13 mouse cellular contexts compared by ENCODE assay signal in genomic region chr1:39210928-39211327, GRCm38 (mm10). TPM values are rescaled to one million over a fixed set of nuclear protein-coding genes. Genes with fewer than 3 reads are reported as not detected.
DNase-seq lines count a peak whose midpoint lies in the region; ATAC-seq and TF ChIP-seq lines count a peak whose summit lies in the region.
"Had no signal": no experiment of that assay in that cellular context is flagged by ENCODE, and none has a peak within 500 bp of the region (broad histone marks: within the 10 kb centered on the region; RNA-seq: fewer than 3 reads in every experiment).

No protein-coding gene starts in this region.

- WGBS in intestine, postnatal 0 days: 79% methylated on average over 5 of the region's 5 CpGs
- 82% methylated on average over 5 of the region's 5 CpGs for WGBS in intestine, embryonic 16.5 days
- 62% methylated on average over 5 of the region's 5 CpGs for WGBS in lung, postnatal 0 days

- H3K9ac ChIP-seq in intestine, postnatal 0 days (ENCODE audit: low read depth, low read length): no peak overlapping the region
- H3K9ac ChIP-seq in intestine, embryonic 16.5 days (ENCODE audit: low read depth, low read length): no peak overlapping the region
- H3K9ac ChIP-seq in lung, postnatal 0 days (replicated peaks; ENCODE audit: low read depth): no peak overlapping the region
- H3K9ac ChIP-seq: embryonic facial prominence, embryonic 15.5 days had no signal

- TF ChIP-seq POLR2A in brain, embryonic 14.5 days (IDR thresholded peaks at IDR 0.05; ENCODE audit: borderline replicate concordance, extremely low read depth, insufficient read depth, insufficient read length, poor library complexity, severe bottlenecking): no peak

- H3K4me1 ChIP-seq in intestine, postnatal 0 days (replicated peaks; ENCODE audit: control insufficient read depth, insufficient read depth, low read length): 0 out of 2 replicates have a peak, but pooled peaks cover 3% of the 10 kb centered on the region
- H3K4me1 ChIP-seq in intestine, embryonic 16.5 days (ENCODE audit: control insufficient read depth, insufficient read depth, low read length): no peaks in the 10 kb centered on the region
- H3K4me1 ChIP-seq in lung, postnatal 0 days (ENCODE audit: insufficient read depth, low read depth, low read length): no peaks in the 10 kb centered on the region
- H3K4me1 ChIP-seq: embryonic facial prominence, embryonic 15.5 days had no signal

- peak; percentile 44 for TF ChIP-seq CTCF in intestine, postnatal 0 days (IDR thresholded peaks at IDR 0.05; ENCODE audit: low read depth)
- TF ChIP-seq CTCF in lung, postnatal 0 days (IDR thresholded peaks at IDR 0.05): peak; percentile 52
- TF ChIP-seq CTCF in brain, embryonic 14.5 days (IDR thresholded peaks at IDR 0.05; ENCODE audit: borderline replicate concordance, extremely low read depth, insufficient read depth, insufficient read length): peak; percentile 32; the same call in 1 of the 2 replicates

- H3K4me2 ChIP-seq in intestine, postnatal 0 days (replicated peaks; ENCODE audit: low read depth): no peak overlapping the region
- no peak overlapping the region for H3K4me2 ChIP-seq in intestine, embryonic 16.5 days (ENCODE audit: low read depth, low read length)
- H3K4me2 ChIP-seq in lung, postnatal 0 days (replicated peaks; ENCODE audit: low read depth, low read length): no peak overlapping the region
- H3K4me2 ChIP-seq: embryonic facial prominence, embryonic 15.5 days had no signal

- H3K4me3 ChIP-seq in intestine, postnatal 0 days (ENCODE audit: low read depth, low read length): no peak overlapping the region
- H3K4me3 ChIP-seq in intestine, embryonic 16.5 days (ENCODE audit: low read length): no peak overlapping the region
- no peak overlapping the region for H3K4me3 ChIP-seq in lung, postnatal 0 days (ENCODE audit: low read depth, low read length)
- H3K4me3 ChIP-seq: embryonic facial prominence, embryonic 15.5 days; myocyte had no signal

- no peaks in the 10 kb centered on the region for H3K36me3 ChIP-seq in intestine, postnatal 0 days (ENCODE audit: control insufficient read depth, insufficient read depth)
- no peaks in the 10 kb centered on the region for H3K36me3 ChIP-seq in intestine, embryonic 16.5 days (ENCODE audit: control insufficient read depth, insufficient read depth, low read length)
- H3K36me3 ChIP-seq in lung, postnatal 0 days (ENCODE audit: insufficient read depth, low read length): no peaks in the 10 kb centered on the region
- H3K36me3 ChIP-seq: embryonic facial prominence, embryonic 15.5 days had no signal

- TF ChIP-seq EP300 in lung, postnatal 0 days (IDR thresholded peaks at IDR 0.05): no peak

- peak; percentile 31 for DNase-seq in lung, postnatal 0 days (ENCODE audit: low spot score)
- DNase-seq in lung, postnatal 10 days: no peak
- no peak for DNase-seq in brain, embryonic 14.5 days (ENCODE audit: low read depth)
- DNase-seq in thymus, postnatal 0 days (ENCODE audit: low spot score): peak; percentile 44
- no peak for DNase-seq in cerebellum, postnatal 36 days
- DNase-seq: cerebellum, adult 9-10 months; heart, postnatal 36 days; kidney, adult 18-20 months had no signal

- H3K9me3 ChIP-seq in intestine, postnatal 0 days (ENCODE audit: control insufficient read depth): no peaks in the 10 kb centered on the region
- no peaks in the 10 kb centered on the region for H3K9me3 ChIP-seq in intestine, embryonic 16.5 days (ENCODE audit: control insufficient read depth, low read length)
- no peaks in the 10 kb centered on the region for H3K9me3 ChIP-seq in lung, postnatal 0 days (ENCODE audit: low read length)
- H3K9me3 ChIP-seq: embryonic facial prominence, embryonic 15.5 days had no signal

- no peaks in the 10 kb centered on the region for H3K27me3 ChIP-seq in intestine, postnatal 0 days (replicated peaks; ENCODE audit: control insufficient read depth, insufficient read depth, low read length)
- H3K27me3 ChIP-seq in intestine, embryonic 16.5 days (replicated peaks; ENCODE audit: control insufficient read depth, insufficient read depth, low read length): no peaks in the 10 kb centered on the region
- H3K27me3 ChIP-seq in lung, postnatal 0 days (replicated peaks; ENCODE audit: insufficient read depth, low read length): no peaks in the 10 kb centered on the region
- H3K27me3 ChIP-seq: embryonic facial prominence, embryonic 15.5 days had no signal

- no peak overlapping the region for H3K27ac ChIP-seq in intestine, postnatal 0 days (ENCODE audit: low read depth, low read length)
- no peak overlapping the region for H3K27ac ChIP-seq in intestine, embryonic 16.5 days (ENCODE audit: low read length)
- H3K27ac ChIP-seq in lung, postnatal 0 days (ENCODE audit: low read length): no peak overlapping the region
- H3K27ac ChIP-seq: embryonic facial prominence, embryonic 15.5 days had no signal

- no peak for ATAC-seq in intestine, postnatal 0 days
- ATAC-seq in intestine, embryonic 16.5 days: no peak
- no peak for ATAC-seq in lung, postnatal 0 days
- no peak for ATAC-seq in frontal cortex, adult (ENCODE audit: low TSS enrichment)

RNA-seq across cellular contexts. Expression of gene Npas2, which starts 17.4 kb away (rescaled TPM):
- 4.1 and 4.3 TPM in 2 replicates for polyA plus RNA-seq in intestine, postnatal 0 days (2015; fragmentation: Nextera tagmentation; extraction: Ambion mirVana)
- 0.70 and 0.91 TPM in 2 replicates for polyA plus RNA-seq in intestine, embryonic 16.5 days (2015; fragmentation: Nextera tagmentation; extraction: Ambion mirVana)
- polyA plus RNA-seq in lung, postnatal 0 days (2015; fragmentation: Nextera tagmentation; extraction: Ambion mirVana): 2.2 TPM in 2 replicates
- polyA plus RNA-seq in brain, embryonic 14.5 days (2012; rRNA removed): 0.44 and 0.77 TPM in 2 replicates
- 1.3 and 1.5 TPM in 2 replicates for polyA plus RNA-seq in thymus, postnatal 0 days (2015; fragmentation: Nextera tagmentation; extraction: Ambion mirVana)

Comparison
In these comparisons a context has a peak if more than half of its experiments do, and no peak if none do; other contexts are left out.
1. DNase-seq: peak in lung, postnatal 0 days (single experiment) and thymus, postnatal 0 days (single experiment); none in lung, postnatal 10 days (single experiment), brain, embryonic 14.5 days (single experiment) and cerebellum, postnatal 36 days (0 of 2).
2. Peak in every context shown above with its lines, with median percentiles within 50 percentile points of each other: CTCF ChIP-seq.